Mouse (Mus musculus) MEL (cell line): ENCODE measurements around the gene Tekt1. TPM values are rescaled to one million over a fixed set of nuclear protein-coding genes. Genes with fewer than 3 reads are reported as not detected.

Source experiments
- DNase-seq: peaks from one replicate; pipeline ENCODE4 v3.0.0; 2011; ENCODE audit warnings: low read depth, low spot score
- H3K27ac ChIP-seq: 2 replicates; pipeline ENCODE4 v1.5.1; 2012; ENCODE audit warnings: low read depth, mild to moderate bottlenecking, control low read depth, low read length, moderate library complexity; ENCODE audit not compliant: control insufficient read depth
- H3K27me3 ChIP-seq, 2 experiments: fragments of 150-350 bp in 1 of 2; sonication (generic) in 1 of 2; 2 replicates each; pipeline ENCODE4 v1.6.1; 2012; ENCODE audit warnings: low read length in 2 of 2, mild to moderate bottlenecking in 2 of 2, improper control_type of control experiment in 1 of 2, moderate library complexity in 1 of 2; ENCODE audit not compliant: insufficient read depth in 2 of 2, control insufficient read depth in 1 of 2
- H3K36me3 ChIP-seq, 2 experiments: 2 replicates each; pipeline ENCODE4 v1.6.1; 2012 to 2014; ENCODE audit warnings: low read length in 2 of 2, improper control_type of control experiment in 1 of 2, inconsistent platforms in 1 of 2, mild to moderate bottlenecking in 1 of 2; ENCODE audit not compliant: insufficient read depth in 2 of 2, control insufficient read depth in 1 of 2
- H3K4me1 ChIP-seq, 2 experiments: fragments of 150-350 bp in 1 of 2; sonication (generic) in 1 of 2; 2 replicates each; pipeline ENCODE4 v1.6.1; 2012; ENCODE audit warnings: low read length in 2 of 2, improper control_type of control experiment in 1 of 2, mild to moderate bottlenecking in 1 of 2; ENCODE audit not compliant: insufficient read depth in 2 of 2, control insufficient read depth in 1 of 2
- H3K4me3 ChIP-seq, 2 experiments: fragments of 150-350 bp in 1 of 2; sonication (generic) in 1 of 2; 2 replicates each; pipeline ENCODE4 v1.5.1; 2012; ENCODE audit warnings: low read depth in 2 of 2, low read length in 2 of 2, mild to moderate bottlenecking in 2 of 2, moderate library complexity in 2 of 2, control low read depth in 1 of 2, improper control_type of control experiment in 1 of 2; ENCODE audit not compliant: control insufficient read depth in 1 of 2, insufficient read depth in 1 of 2
- H3K79me2 ChIP-seq: 2 replicates; pipeline ENCODE4 v1.6.1; 2012; ENCODE audit warnings: mild to moderate bottlenecking, low read length, moderate library complexity; ENCODE audit not compliant: control insufficient read depth, poor library complexity, insufficient read depth
- H3K9ac ChIP-seq: 2 replicates; pipeline ENCODE4 v1.6.1; 2012; ENCODE audit warnings: low read depth, mild to moderate bottlenecking, control low read depth, low read length, moderate library complexity; ENCODE audit not compliant: control insufficient read depth, poor library complexity, severe bottlenecking
- H3K9me3 ChIP-seq: fragments of 150-350 bp; sonication (generic); replicated peaks from 2 replicates; pipeline ENCODE4 v1.6.1; 2012; ENCODE audit warnings: mild to moderate bottlenecking, low read length, improper control_type of control experiment, moderate library complexity; ENCODE audit not compliant: insufficient read depth
- BHLHE40 ChIP-seq: IDR thresholded peaks from 2 replicates; pipeline ENCODE4 v1.6.1; 2012; ENCODE audit warnings: low read depth, mild to moderate bottlenecking, inconsistent platforms, low read length, improper control_type of control experiment, borderline replicate concordance
- CHD1 ChIP-seq: IDR thresholded peaks from 2 replicates; pipeline ENCODE4 v1.6.1; 2012; ENCODE audit warnings: low read depth, mild to moderate bottlenecking, inconsistent platforms, low read length, improper control_type of control experiment
- CHD2 ChIP-seq: IDR thresholded peaks from 2 replicates; pipeline ENCODE4 v1.6.1; 2011; ENCODE audit warnings: low read length, improper control_type of control experiment
- CTCF ChIP-seq, 3 experiments: IDR thresholded peaks in 2 of 3; conservative IDR thresholded peaks in 1 of 3; 2 replicates each; pipeline ENCODE4 v1.5.1; 2011 to 2012; ENCODE audit warnings: low read length in 3 of 3, low read depth in 2 of 3, mild to moderate bottlenecking in 2 of 3, improper control_type of control experiment in 1 of 3, inconsistent platforms in 1 of 3, mixed read lengths in 1 of 3, moderate library complexity in 1 of 3; ENCODE audit not compliant: control insufficient read depth in 1 of 3, insufficient read depth in 1 of 3, poor library complexity in 1 of 3, severe bottlenecking in 1 of 3
- E2F4 ChIP-seq: IDR thresholded peaks from 2 replicates; pipeline ENCODE4 v1.6.1; 2011; ENCODE audit warnings: low read depth, low read length, improper control_type of control experiment, borderline replicate concordance
- ELF1 ChIP-seq: IDR thresholded peaks from 2 replicates; pipeline ENCODE4 v1.6.1; 2014; ENCODE audit warnings: low read depth, mild to moderate bottlenecking, inconsistent platforms, low read length, improper control_type of control experiment, moderate library complexity
- GABPA ChIP-seq: IDR thresholded peaks from 2 replicates; pipeline ENCODE4 v1.6.1; 2012; ENCODE audit warnings: low read depth, mild to moderate bottlenecking, inconsistent platforms, low read length, improper control_type of control experiment, moderate library complexity
- HCFC1 ChIP-seq: IDR thresholded peaks from 2 replicates; pipeline ENCODE4 v1.6.1; 2012; ENCODE audit warnings: low read depth, mild to moderate bottlenecking, inconsistent platforms, low read length, improper control_type of control experiment, moderate library complexity
- JUND ChIP-seq: IDR thresholded peaks from 2 replicates; pipeline ENCODE4 v1.6.1; 2011; ENCODE audit warnings: low read depth, mild to moderate bottlenecking, improper control_type of control experiment, low read length
- KAT2A ChIP-seq: conservative IDR thresholded peaks from 2 replicates; pipeline ENCODE4 v1.6.1; 2012; ENCODE audit warnings: low read depth, low read length, improper control_type of control experiment, inconsistent platforms
- MAX ChIP-seq: IDR thresholded peaks from 2 replicates; pipeline ENCODE4 v1.6.1; 2011; ENCODE audit warnings: low read length, improper control_type of control experiment
- MAZ ChIP-seq: IDR thresholded peaks from 2 replicates; pipeline ENCODE4 v1.6.1; 2012; ENCODE audit warnings: low read depth, mild to moderate bottlenecking, inconsistent platforms, low read length, improper control_type of control experiment
- MYB ChIP-seq: IDR thresholded peaks from 2 replicates; pipeline ENCODE4 v1.6.1; 2011; ENCODE audit warnings: mild to moderate bottlenecking, low read depth, low read length, improper control_type of control experiment
- NRF1 ChIP-seq: IDR thresholded peaks from 2 replicates; pipeline ENCODE4 v1.6.1; 2014; ENCODE audit warnings: low read depth, mild to moderate bottlenecking, inconsistent platforms, low read length, improper control_type of control experiment, moderate library complexity; ENCODE audit not compliant: poor library complexity, insufficient read depth, severe bottlenecking
- POLR2A ChIP-seq, 2 experiments: IDR thresholded peaks; 2 replicates each; pipeline ENCODE4 v1.6.1; 2011 to 2012; ENCODE audit warnings: low read length in 2 of 2, mild to moderate bottlenecking in 2 of 2, control low read depth in 1 of 2, improper control_type of control experiment in 1 of 2, low read depth in 1 of 2, moderate library complexity in 1 of 2; ENCODE audit not compliant: control insufficient read depth in 1 of 2, insufficient read depth in 1 of 2, poor library complexity in 1 of 2
- POLR2AphosphoS2 ChIP-seq: IDR thresholded peaks from 2 replicates; pipeline ENCODE4 v1.6.1; 2011; ENCODE audit warnings: low read length, improper control_type of control experiment
- POLR2AphosphoS5 ChIP-seq: IDR thresholded peaks from 2 replicates; pipeline ENCODE4 v1.6.1; 2012; ENCODE audit warnings: low read depth, borderline replicate concordance, mild to moderate bottlenecking, inconsistent platforms, low read length, moderate library complexity, mixed read lengths
- RAD21 ChIP-seq: IDR thresholded peaks from 2 replicates; pipeline ENCODE4 v1.6.1; 2011; ENCODE audit warnings: mild to moderate bottlenecking, low read depth, low read length, improper control_type of control experiment
- RCOR1 ChIP-seq: IDR thresholded peaks from 2 replicates; pipeline ENCODE4 v1.6.1; 2012; ENCODE audit warnings: low read depth, mild to moderate bottlenecking, inconsistent platforms, low read length, improper control_type of control experiment
- SIN3A ChIP-seq: IDR thresholded peaks from 2 replicates; pipeline ENCODE4 v1.6.1; 2012; ENCODE audit warnings: low read length, improper control_type of control experiment, inconsistent platforms
- SMC3 ChIP-seq: IDR thresholded peaks from 2 replicates; pipeline ENCODE4 v1.6.1; 2011; ENCODE audit warnings: low read depth, low read length, improper control_type of control experiment
- TAL1 ChIP-seq: IDR thresholded peaks from 2 replicates; pipeline ENCODE4 v1.6.1; 2012; ENCODE audit warnings: mild to moderate bottlenecking, inconsistent platforms, low read length, moderate library complexity, mixed read lengths
- TCF12 ChIP-seq: IDR thresholded peaks from 2 replicates; pipeline ENCODE4 v1.6.1; 2014; ENCODE audit warnings: low read depth, mild to moderate bottlenecking, inconsistent platforms, low read length, improper control_type of control experiment, moderate library complexity
- UBTF ChIP-seq: IDR thresholded peaks from 2 replicates; pipeline ENCODE4 v1.6.1; 2012; ENCODE audit warnings: low read depth, mild to moderate bottlenecking, inconsistent platforms, low read length, improper control_type of control experiment, moderate library complexity, borderline replicate concordance; ENCODE audit not compliant: insufficient read depth
- USF1 ChIP-seq: IDR thresholded peaks from 2 replicates; pipeline ENCODE4 v1.6.1; 2014; ENCODE audit warnings: low read depth, mild to moderate bottlenecking, inconsistent platforms, low read length, improper control_type of control experiment, moderate library complexity
- USF2 ChIP-seq, 2 experiments: IDR thresholded peaks; 2 replicates each; pipeline ENCODE4 v1.6.1; 2011 to 2012; ENCODE audit warnings: improper control_type of control experiment in 2 of 2, low read length in 2 of 2, borderline replicate concordance in 1 of 2, inconsistent platforms in 1 of 2, low read depth in 1 of 2, mild to moderate bottlenecking in 1 of 2; ENCODE audit not compliant: insufficient read depth in 1 of 2
- ZC3H11A ChIP-seq: IDR thresholded peaks from 2 replicates; pipeline ENCODE4 v1.6.1; 2012; ENCODE audit warnings: low read depth, mild to moderate bottlenecking, inconsistent platforms, low read length, improper control_type of control experiment
- polyA plus RNA-seq, 2 experiments: library from polyadenylated mRNA; stranded (reverse) in 1 of 2; unstranded in 1 of 2; fragments of >175 nt in 1 of 2; fragments of >200 nt in 1 of 2; gene quantifications; 2 replicates each; pipeline versions ENCODE4 v1.2.1 to v1.2.4; 2012; ENCODE audit warnings: low replicate concordance in 2 of 2, low read depth in 1 of 2; ENCODE audit not compliant: insufficient read length in 2 of 2, insufficient read depth in 1 of 2, missing spikeins in 1 of 2
- total RNA-seq: library from RNA; depleted of rRNA; stranded (reverse); fragments of 300-350 nt; gene quantifications from 2 replicates; pipeline ENCODE4 v1.2.3, GENCODE M21; 2012

The Tekt1 gene
- total and polyA plus RNA-seq, 3 experiments = not detected

DNA sequence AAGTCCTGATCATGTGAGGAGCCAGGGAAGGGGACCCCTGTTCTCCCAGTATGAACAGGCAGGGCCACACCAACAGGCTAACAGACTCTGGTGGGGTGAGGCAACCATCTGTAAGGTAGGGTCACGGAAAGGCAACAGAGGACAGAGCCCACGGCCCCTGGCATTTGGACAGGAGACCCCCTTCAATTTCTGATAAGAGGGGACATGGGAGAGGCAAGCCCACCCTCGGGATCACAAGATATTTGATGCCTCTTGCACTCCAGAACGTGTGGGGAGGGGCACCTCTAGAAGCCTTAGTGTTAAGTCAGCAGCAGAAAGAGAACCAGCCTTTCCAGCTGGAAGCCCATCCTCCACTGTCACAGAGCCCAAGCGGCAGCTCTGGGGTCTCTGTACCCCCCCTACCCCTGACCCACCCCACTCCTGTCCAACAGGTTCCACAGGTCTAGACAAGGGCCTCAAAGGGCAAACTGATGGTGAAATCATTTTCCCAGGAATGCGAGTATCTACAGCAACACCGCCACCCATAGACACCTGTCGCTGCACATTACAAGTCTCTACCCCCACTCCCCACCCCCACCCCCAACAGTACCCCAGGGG lies 43.9 kb upstream of the Tekt1 start:
- Histone ChIP-seq H3K4me3 (no peak overlapping the region), H3K36me3 (peaks cover 0 to 12% of the 10 kb centered on the region in 2 experiments; a peak in 2 of 4 replicates), H3K9me3 (no peaks in the 10 kb centered on the region), H3K27ac (no peak overlapping the region), H3K9ac (no peak overlapping the region), H3K27me3 (no peaks in the 10 kb centered on the region), H3K79me2 (no peaks in the 10 kb centered on the region), H3K4me1 (peaks cover 6 to 18% of the 10 kb centered on the region in 2 experiments; a peak in 3 of 4 replicates)
- DNase-seq = no peak
- no peak for TF ChIP-seq ELF1
- TF ChIP-seq SMC3 = no peak
- no peak for TF ChIP-seq RAD21
- no peak for TF ChIP-seq CTCF (IDR thresholded peaks at IDR 0.05 in 2 of 3, conservative IDR thresholded peaks at IDR 0.05 in 1 of 3; ENCODE audit: control insufficient read depth in 1 of 3, insufficient read depth in 1 of 3, low read depth in 2 of 3, low read length in 3 of 3, poor library complexity in 1 of 3, severe bottlenecking in 1 of 3)
- TF ChIP-seq CHD1 = no peak
- no peak for TF ChIP-seq POLR2AphosphoS2
- no peak for TF ChIP-seq SIN3A
- no peak for TF ChIP-seq ZC3H11A
- no peak for TF ChIP-seq UBTF
- no peak for TF ChIP-seq E2F4
- TF ChIP-seq USF1 = no peak
- TF ChIP-seq CHD2 = no peak
- no peak for TF ChIP-seq HCFC1
- TF ChIP-seq GABPA = no peak

GRCm38 (mm10) chr11:72405532-72405931 lies 43.3 kb upstream of the Tekt1 start:
- no peaks in the 10 kb centered on the region for H3K79me2 ChIP-seq
- H3K9me3 ChIP-seq = no peaks in the 10 kb centered on the region
- H3K4me3 ChIP-seq = no peak overlapping the region
- H3K4me1 ChIP-seq = peaks cover 6 to 18% of the 10 kb centered on the region in 2 experiments; a peak in 3 of 4 replicates
- H3K9ac ChIP-seq = no peak overlapping the region
- H3K27me3 ChIP-seq = no peaks in the 10 kb centered on the region
- no peak for TF ChIP-seq JUND
- TF ChIP-seq MAZ = no peak
- TF ChIP-seq POLR2AphosphoS5 = no peak
- TF ChIP-seq ELF1 = no peak
- no peak for TF ChIP-seq KAT2A
- TF ChIP-seq RCOR1 = no peak
- TF ChIP-seq USF1 = no peak
- TF ChIP-seq POLR2A (IDR thresholded peaks at IDR 0.05; ENCODE audit: control insufficient read depth in 1 of 2, insufficient read depth in 1 of 2, low read depth in 1 of 2, low read length in 2 of 2, poor library complexity in 1 of 2) = no peak
- TF ChIP-seq GABPA = no peak
- TF ChIP-seq MAX = no peak
- TF ChIP-seq TCF12 = no peak
- TF ChIP-seq NRF1 = no peak
- TF ChIP-seq POLR2AphosphoS2 = no peak
- no peak for TF ChIP-seq TAL1
- no peak for TF ChIP-seq USF2 (IDR thresholded peaks at IDR 0.05; ENCODE audit: borderline replicate concordance in 1 of 2, insufficient read depth in 1 of 2, low read depth in 1 of 2, low read length in 2 of 2)
- TF ChIP-seq MYB = no peak
- no peak for TF ChIP-seq BHLHE40
- no peak for DNase-seq
- H3K36me3 ChIP-seq = peaks cover 0 to 12% of the 10 kb centered on the region in 2 experiments; a peak in 2 of 4 replicates
- H3K27ac ChIP-seq = no peak overlapping the region
